In the genomic region with DNA sequence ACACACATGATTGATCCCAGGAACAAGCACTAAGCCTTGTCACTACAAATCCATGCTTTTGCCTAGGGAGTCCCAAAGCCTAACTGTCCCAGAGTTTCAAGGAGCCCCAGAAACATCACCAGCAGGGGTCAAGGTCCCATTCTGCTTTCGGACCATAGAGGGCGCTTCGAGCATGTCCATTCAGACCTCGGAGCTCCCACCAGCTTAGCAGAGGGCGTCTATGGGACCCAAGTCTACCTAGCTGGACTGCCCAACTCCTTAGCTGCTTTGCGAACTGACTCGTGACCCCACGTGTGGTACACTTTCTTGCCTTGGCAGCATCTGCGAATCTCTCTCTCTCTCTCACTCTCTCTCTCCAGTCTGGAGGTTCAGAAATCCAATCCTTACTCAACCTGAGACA, we compare ENCODE assay signal across 8 mouse cellular contexts. TPM values are rescaled to one million over a fixed set of nuclear protein-coding genes. Genes with fewer than 3 reads are reported as not detected.
DNase-seq lines count a peak whose midpoint lies in the region; ATAC-seq and TF ChIP-seq lines count a peak whose summit lies in the region.

No protein-coding gene starts in this region.

- no peak overlapping the region for H3K27ac ChIP-seq in left cerebral cortex, adult 2 months
- H3K27ac ChIP-seq in hindbrain, postnatal 0 days = no peak overlapping the region
- H3K27ac ChIP-seq in lung, postnatal 0 days (ENCODE audit: low read length) = no peak overlapping the region

- H3K4me3 ChIP-seq in left cerebral cortex, adult 2 months = no peak overlapping the region
- 0 out of 2 replicates have a peak overlapping the region, but pooled peaks have one; percentile 67 for H3K4me3 ChIP-seq in hindbrain, postnatal 0 days (ENCODE audit: low read length)
- no peak overlapping the region for H3K4me3 ChIP-seq in lung, postnatal 0 days (ENCODE audit: low read depth, low read length)

- no peak for DNase-seq in left cerebral cortex, adult 2 months (ENCODE audit: extremely low spot score in 1 of 2, low spot score in 2 of 2)
- DNase-seq in left cerebral cortex, adult 8-10 months (ENCODE audit: low spot score in 2 of 2) = no peak
- peak; percentile 82 for DNase-seq in embryo, embryonic 11 days
- peak; percentile 78 for DNase-seq in hindbrain, postnatal 0 days (ENCODE audit: low spot score)
- DNase-seq in lung, postnatal 0 days (ENCODE audit: low spot score) = peak; percentile 73
- peak; percentile 35 for DNase-seq in yolk sac, embryonic 10.5 days (ENCODE audit: low spot score)
- DNase-seq in ovary, postnatal 10 days (ENCODE audit: low spot score) = no peak

- H3K4me1 ChIP-seq in hindbrain, postnatal 0 days (ENCODE audit: insufficient read depth, low read length) = 0 out of 2 replicates have a peak, but pooled peaks cover 3% of the 10 kb centered on the region
- H3K4me1 ChIP-seq in lung, postnatal 0 days (ENCODE audit: insufficient read depth, low read depth, low read length) = no peaks in the 10 kb centered on the region

- intact Hi-C loops in left cerebral cortex, adult 2 months (cut with DNase I) = loop anchor here (5.0 to 10.0 kb wide), 2 partner anchors 849 to 952 kb away; no protein-coding TSS in a partner anchor

- peak; percentile 34 for ATAC-seq in hindbrain, postnatal 0 days
- ATAC-seq in lung, postnatal 0 days = peak; percentile 43
- no peak for ATAC-seq in megakaryocyte-erythroid progenitor cell, adult 5-6 weeks (replicated peaks; ENCODE audit: low FRiP score, low TSS enrichment, poor library complexity, severe bottlenecking)

- peak overlapping the region; percentile 62 for H3K4me2 ChIP-seq in hindbrain, postnatal 0 days (ENCODE audit: low read depth, low read length)
- H3K4me2 ChIP-seq in lung, postnatal 0 days (replicated peaks; ENCODE audit: low read depth, low read length) = peak overlapping the region; percentile 52

- 8% methylated on average over 9 of the region's 9 CpGs for WGBS in hindbrain, postnatal 0 days
- 8% methylated on average over 9 of the region's 9 CpGs for WGBS in lung, postnatal 0 days

- no peak overlapping the region; the same call in 1 of the 2 replicates for H3K9ac ChIP-seq in hindbrain, postnatal 0 days (replicated peaks; ENCODE audit: low read length)
- H3K9ac ChIP-seq in lung, postnatal 0 days (replicated peaks; ENCODE audit: low read depth) = no peak overlapping the region

- peak; percentile 57 for TF ChIP-seq CTCF in left cerebral cortex, adult 2 months (IDR thresholded peaks at IDR 0.05)
- peak; percentile 79 for TF ChIP-seq CTCF in hindbrain, postnatal 0 days (IDR thresholded peaks at IDR 0.05; ENCODE audit: low read depth)
- TF ChIP-seq CTCF in lung, postnatal 0 days (IDR thresholded peaks at IDR 0.05) = peak; percentile 73

- H3K27me3 ChIP-seq in hindbrain, postnatal 0 days (ENCODE audit: insufficient read depth, low read length) = peaks cover 23% of the 10 kb centered on the region
- peaks cover 30% of the 10 kb centered on the region for H3K27me3 ChIP-seq in lung, postnatal 0 days (replicated peaks; ENCODE audit: insufficient read depth, low read length)

- no peaks in the 10 kb centered on the region for H3K36me3 ChIP-seq in hindbrain, postnatal 0 days (ENCODE audit: insufficient read depth, low read length)
- H3K36me3 ChIP-seq in lung, postnatal 0 days (ENCODE audit: insufficient read depth, low read length) = no peaks in the 10 kb centered on the region

- TF ChIP-seq EP300 in lung, postnatal 0 days (IDR thresholded peaks at IDR 0.05) = no peak

- no peaks in the 10 kb centered on the region for H3K9me3 ChIP-seq in hindbrain, postnatal 0 days (ENCODE audit: low read length)
- H3K9me3 ChIP-seq in lung, postnatal 0 days (ENCODE audit: low read length) = no peaks in the 10 kb centered on the region

RNA-seq across cellular contexts. Expression of a gene that starts 7.0 kb away (rescaled TPM):
- total RNA-seq in left cerebral cortex, adult 2 months (2021) = under 1 TPM; 0.27 to 0.87 TPM
- under 1 TPM; 0.27 to 0.93 (median 0.60) TPM for total RNA-seq in left cerebral cortex, adult 8-10 months (2022)
- 69.9 and 83.6 TPM in 2 replicates for total RNA-seq in hindbrain, postnatal 0 days (2014; rRNA removed)
- 6.2 and 8.2 TPM in 2 replicates for polyA plus RNA-seq in hindbrain, postnatal 0 days (2015; fragmentation: Nextera tagmentation; extraction: Ambion mirVana)
- 19.3 and 20.6 TPM in 2 replicates for polyA plus RNA-seq in lung, postnatal 0 days (2015; fragmentation: Nextera tagmentation; extraction: Ambion mirVana)
- not detected in 2 replicates for total RNA-seq in megakaryocyte-erythroid progenitor cell, adult 5-6 weeks (2014; fragmentation: Nextera tagmentation)
- not detected in 2 replicates for total RNA-seq in megakaryocyte-erythroid progenitor cell, adult 5-6 weeks (2017)

Comparison
In these comparisons a context has a peak if more than half of its experiments do, and no peak if none do; other contexts are left out.
1. DNase-seq: peak in embryo, embryonic 11 days (single experiment), hindbrain, postnatal 0 days (single experiment), lung, postnatal 0 days (single experiment) and yolk sac, embryonic 10.5 days (single experiment); none in left cerebral cortex, adult 2 months (0 of 2), left cerebral cortex, adult 8-10 months (0 of 2) and ovary, postnatal 10 days (single experiment).
2. RNA of a gene that starts 7.0 kb away (total RNA-seq): 69.9 to 83.6 TPM in hindbrain, postnatal 0 days; 0.27 to 0.87 TPM in left cerebral cortex, adult 2 months, 0.27 to 0.93 TPM in left cerebral cortex, adult 8-10 months and not detected in megakaryocyte-erythroid progenitor cell, adult 5-6 weeks; every median in the first group is over 10 times any median in the second.
3. Peak in every context shown above with its lines, with median percentiles within 50 percentile points of each other: CTCF ChIP-seq.